Mouse (Mus musculus) G1E (cell line): ENCODE results near the gene Nucks1. TPM values are rescaled to one million over a fixed set of nuclear protein-coding genes. Genes with fewer than 3 reads are reported as not detected.
A peak's percentile ranks its signal among the peaks of the same experiment; 100 is the strongest.

ENCODE experiments used
- ATAC-seq: 2 replicates; pipeline ENCODE4 v1.8.0; 2016; ENCODE audit warnings: mild to moderate bottlenecking; ENCODE audit not compliant: insufficient number of reproducible peaks, poor library complexity, low FRiP score, severe bottlenecking; ENCODE audit errors: extremely low read depth
- DNase-seq: peaks from one replicate; pipeline ENCODE4 v3.0.0; 2012; ENCODE audit warnings: low spot score
- H3K27me3 ChIP-seq: 2 replicates; pipeline ENCODE4 v1.6.1; 2012; ENCODE audit warnings: mild to moderate bottlenecking, low read length, inconsistent platforms; ENCODE audit not compliant: insufficient read depth
- H3K36me3 ChIP-seq: replicated peaks from 2 replicates; pipeline ENCODE3; 2012; ENCODE audit warnings: mild to moderate bottlenecking, inconsistent platforms
- H3K4me1 ChIP-seq: 2 replicates; pipeline ENCODE4 v1.6.1; 2012; ENCODE audit warnings: low read depth, low read length, inconsistent platforms, mixed read lengths; ENCODE audit not compliant: insufficient read depth
- H3K4me3 ChIP-seq: 2 replicates; pipeline ENCODE4 v1.5.1; 2012; ENCODE audit warnings: low read depth, mild to moderate bottlenecking, inconsistent platforms, low read length, moderate library complexity, mixed read lengths
- H3K9me3 ChIP-seq: replicated peaks from 2 replicates; pipeline ENCODE4 v1.6.1; 2012; ENCODE audit warnings: inconsistent platforms
- CTCF ChIP-seq: IDR thresholded peaks from 2 replicates; pipeline ENCODE4 v1.5.1; 2012; ENCODE audit warnings: low read depth, low read length, inconsistent platforms, mixed read lengths
- GATA1 ChIP-seq: IDR thresholded peaks from 2 replicates; pipeline ENCODE4 v1.6.1; 2012; ENCODE audit warnings: borderline replicate concordance, low read length, inconsistent platforms, mixed read lengths
- GATA2 ChIP-seq: IDR thresholded peaks from 2 replicates; pipeline ENCODE4 v1.6.1; 2012; ENCODE audit warnings: low read depth, low read length, inconsistent platforms, borderline replicate concordance
- POLR2AphosphoS5 ChIP-seq: IDR thresholded peaks from 2 replicates; pipeline ENCODE4 v1.6.1; 2012; ENCODE audit warnings: low read depth, low read length, inconsistent platforms; ENCODE audit not compliant: insufficient replicate concordance
- TAL1 ChIP-seq: conservative IDR thresholded peaks from 2 replicates; pipeline ENCODE4 v1.6.1; 2012; ENCODE audit warnings: low read depth, low read length, inconsistent platforms, mixed read lengths
- polyA plus RNA-seq: library from polyadenylated mRNA; stranded (reverse); fragments of >175 nt; gene quantifications from 2 replicates; pipeline ENCODE4 v1.2.3, GENCODE M21; 2012
- total RNA-seq, 2 experiments: library from RNA; stranded (forward) in 1 of 2; stranded (reverse) in 1 of 2; fragments of 200-1000 nt in 1 of 2; fragments of >200 nt in 1 of 2; fragmentation: Nextera tagmentation in 1 of 2; gene quantifications; 2 replicates each; pipeline ENCODE4 v1.2.3; 2014 to 2017

The Nucks1 gene
- total and polyA plus RNA-seq, 3 experiments, result 35.2 to 507 (median 376) TPM

DNA sequence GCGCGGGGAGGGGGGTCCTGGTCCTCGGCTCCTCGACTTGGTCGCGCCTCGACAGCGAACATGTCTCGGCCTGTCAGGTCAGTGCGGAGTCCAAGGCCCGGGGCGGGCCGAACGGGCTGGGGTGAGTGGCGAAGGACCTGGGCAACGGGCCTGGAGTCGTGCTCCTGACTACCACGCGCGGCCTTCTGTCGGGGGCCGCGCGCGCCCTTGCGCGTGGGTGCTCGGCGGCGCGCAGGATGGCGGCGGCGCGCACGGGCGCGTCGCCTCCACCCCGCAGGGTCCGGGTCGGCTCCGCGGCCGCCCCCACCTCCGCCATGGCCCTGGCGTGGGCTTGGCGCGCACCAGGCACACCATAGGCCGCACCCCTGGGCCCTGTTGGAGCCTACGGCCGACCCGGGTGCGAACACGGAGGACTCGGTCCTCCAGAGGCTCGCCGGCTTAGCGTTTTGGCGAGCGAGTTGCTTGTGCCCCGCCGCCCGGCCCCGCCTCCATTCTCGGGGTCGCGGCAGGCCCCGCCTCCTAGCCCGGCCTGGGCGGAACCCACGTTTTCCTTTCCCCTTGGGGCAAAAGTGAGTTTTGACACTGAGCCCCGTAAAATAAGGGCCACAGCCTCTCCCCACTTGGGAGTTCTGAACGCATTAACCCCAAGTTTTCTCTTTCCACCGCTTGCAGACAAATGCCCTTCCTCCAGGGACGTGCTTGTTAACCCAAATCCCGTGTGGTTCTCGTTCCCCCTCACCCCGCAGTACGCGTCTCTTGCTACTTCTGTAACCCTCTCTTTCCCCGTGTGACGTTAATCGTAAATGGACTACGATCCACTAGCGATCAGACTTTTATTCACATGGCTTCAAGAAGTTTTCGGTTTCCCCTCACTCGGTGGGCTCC is 582 bp downstream of the Nucks1 start:
- Histone ChIP-seq H3K4me1 (peaks cover 44% of the 10 kb centered on the region), H3K36me3 (peaks cover 36% of the 10 kb centered on the region), H3K27me3 (peaks cover 9% of the 10 kb centered on the region), H3K4me3 (peak overlapping the region; percentile 94), H3K9me3 (no peaks in the 10 kb centered on the region)
- DNase-seq (peak; percentile 81), ATAC-seq (no peak)
- TF ChIP-seq GATA1 (no peak), POLR2AphosphoS5 (no peak), CTCF (no peak), GATA2 (no peak)

GRCm38 (mm10) chr1:131917634-131918033 is 7.3 kb downstream of the Nucks1 start:
- peaks cover 37% of the 10 kb centered on the region for H3K4me1 ChIP-seq
- ATAC-seq, result no peak
- H3K9me3 ChIP-seq, result no peaks in the 10 kb centered on the region
- no peak overlapping the region for H3K4me3 ChIP-seq
- H3K27me3 ChIP-seq, result no peaks in the 10 kb centered on the region
- no peak for DNase-seq
- TF ChIP-seq POLR2AphosphoS5 (no peak), GATA1 (no peak), TAL1 (no peak), CTCF (no peak), GATA2 (no peak)
- H3K36me3 ChIP-seq, result peaks cover 87% of the 10 kb centered on the region

DNA sequence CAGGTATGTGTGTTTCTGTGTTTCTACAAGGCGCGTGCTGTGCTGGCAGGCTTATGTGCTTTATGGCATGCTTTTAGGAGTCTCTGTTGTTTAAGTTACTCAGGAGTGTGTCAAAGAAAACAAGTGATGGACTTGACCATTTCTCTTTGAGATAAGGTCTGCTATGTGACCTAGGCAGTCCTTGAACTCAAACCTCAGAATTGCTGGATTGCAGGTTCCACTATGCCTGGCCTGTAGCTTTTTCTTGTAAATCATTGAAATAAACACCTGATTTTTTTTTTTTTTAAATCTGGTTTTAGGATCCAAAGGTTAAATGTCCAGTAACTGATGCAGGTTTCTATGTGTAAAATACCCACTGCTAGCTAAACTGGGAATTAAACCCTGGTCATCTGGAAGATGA is 8.7 kb downstream of the Nucks1 start:
- TF ChIP-seq TAL1 (no peak), CTCF (no peak), POLR2AphosphoS5 (no peak), GATA2 (no peak), GATA1 (no peak)
- no peak for ATAC-seq

GRCm38 (mm10) chr1:131922100-131922499 is 11.8 kb downstream of the Nucks1 start:
- H3K36me3 ChIP-seq, result peaks cover 94% of the 10 kb centered on the region
- no peaks in the 10 kb centered on the region for H3K9me3 ChIP-seq
- no peak for DNase-seq
- TF ChIP-seq POLR2AphosphoS5 (no peak), CTCF (no peak), TAL1 (no peak), GATA2 (no peak), GATA1 (no peak)
- no peaks in the 10 kb centered on the region for H3K27me3 ChIP-seq
- peaks cover 11% of the 10 kb centered on the region; the same call in 1 of the 2 replicates for H3K4me1 ChIP-seq
- no peak for ATAC-seq
- no peak overlapping the region for H3K4me3 ChIP-seq

More for the DNA sequence above, 8.7 kb downstream of the Nucks1 start:
- no peak for DNase-seq
- Histone ChIP-seq H3K9me3 (no peaks in the 10 kb centered on the region), H3K36me3 (peaks cover 91% of the 10 kb centered on the region), H3K4me3 (no peak overlapping the region), H3K27me3 (no peaks in the 10 kb centered on the region), H3K4me1 (peaks cover 28% of the 10 kb centered on the region)

- TF ChIP-seq TAL1 (no peak), GATA2 (no peak), POLR2AphosphoS5 (no peak), GATA1 (no peak), CTCF (no peak)
- no peaks in the 10 kb centered on the region for H3K9me3 ChIP-seq
- DNase-seq (no peak), ATAC-seq (no peak)
- no peaks in the 10 kb centered on the region for H3K27me3 ChIP-seq
- no peak overlapping the region for H3K4me3 ChIP-seq
- peaks cover 18% of the 10 kb centered on the region for H3K4me1 ChIP-seq
- H3K36me3 ChIP-seq, result peaks cover 93% of the 10 kb centered on the region
These were observed 23.1 kb downstream of the Nucks1 start for GRCm38 (mm10) chr1:131933471-131933870.

DNA sequence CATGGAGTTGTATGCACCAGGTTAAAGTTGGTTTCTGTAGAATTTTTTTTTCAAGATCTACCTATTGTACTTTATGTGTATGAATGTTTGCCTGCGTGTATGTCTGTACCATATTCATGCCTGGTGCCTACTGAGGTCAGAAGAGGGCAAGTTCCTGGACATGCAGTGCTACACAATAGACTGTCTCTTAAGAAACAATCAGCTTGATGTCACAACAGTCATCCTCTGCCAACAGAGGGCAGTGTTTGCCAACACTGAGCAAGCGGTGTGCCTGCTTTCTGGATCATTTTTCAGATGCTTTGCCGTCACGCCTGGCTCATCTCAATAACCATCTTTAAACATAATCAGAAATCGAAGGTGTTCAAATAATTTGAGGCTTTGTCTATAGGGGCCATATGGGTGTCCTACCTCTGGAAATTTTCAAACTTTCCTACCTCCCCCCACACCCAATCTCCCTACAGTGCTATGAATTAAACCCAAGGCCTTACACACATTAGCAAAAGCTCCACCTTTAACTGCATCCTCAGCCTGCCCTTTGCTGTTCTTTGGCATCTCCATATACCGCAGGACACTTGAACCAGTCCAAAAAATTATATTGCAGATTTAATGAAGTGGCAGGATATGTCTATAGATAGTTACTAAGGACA is 27.4 kb downstream of the Nucks1 start:
- no peak for DNase-seq
- Histone ChIP-seq H3K27me3 (no peaks in the 10 kb centered on the region), H3K4me1 (peaks cover 46% of the 10 kb centered on the region), H3K36me3 (peaks cover 73% of the 10 kb centered on the region), H3K4me3 (no peak overlapping the region), H3K9me3 (no peaks in the 10 kb centered on the region)
- peak; percentile 12; the same call in 1 of the 2 replicates for ATAC-seq
- TF ChIP-seq GATA2, result no peak
- TF ChIP-seq GATA1, result no peak
- TF ChIP-seq POLR2AphosphoS5, result no peak; the same call in 1 of the 2 replicates
- TF ChIP-seq TAL1, result no peak
- TF ChIP-seq CTCF, result peak; percentile 94
